Mouse (Mus musculus) heart, adult 8-10 months (tissue): ENCODE data around the gene Pm20d2. TPM values are rescaled to one million over a fixed set of nuclear protein-coding genes. Genes with fewer than 3 reads are reported as not detected.

ENCODE experiments used
- DNase-seq: peaks from one replicate; pipeline ENCODE4 v3.0.0; 2022; ENCODE audit warnings: low spot score
- total RNA-seq, 4 experiments: library from RNA; stranded (reverse); gene quantifications; 2 replicates each; pipeline ENCODE4 v1.2.4; 2022

Gene Pm20d2
- total RNA-seq, 4 experiments from 2014 or later = 69.3 to 75.5 (median 72.3) TPM

GRCm38 (mm10) chr4:33124493-33124892, 65.0 kb downstream of the Pm20d2 start:
- DNase-seq = peak; percentile 33

Other genes with a start within 250 kb of the Pm20d2 start
- gene Ankrd6, start 238.9 kb downstream of the Pm20d2 start, total RNA-seq = 1 to 10 TPM; 4.0 to 6.2 (median 5.1) TPM
- 100 to 1,000 TPM in 3 of 4 experiments, 10 to 100 TPM in 1; 92.6 to 118 (median 111) TPM for gene Rragd, start 206.7 kb downstream of the Pm20d2 start, total RNA-seq
- 10 to 100 TPM; 35.4 to 40.8 (median 39.8) TPM for gene Ube2j1, start 158.3 kb downstream of the Pm20d2 start, total RNA-seq
- gene Gabrr2, start 126.7 kb downstream of the Pm20d2 start, total RNA-seq = 1 to 10 TPM; 1.8 to 2.6 (median 1.9) TPM
- 1 to 10 TPM in 1 of 4 experiments, under 1 TPM in 3; 0.38 to 1.0 (median 0.62) TPM for gene Gabrr1, start 57.2 kb downstream of the Pm20d2 start, total RNA-seq
- gene Srsf12, start 19.3 kb upstream of the Pm20d2 start, total RNA-seq = not detected
- 100 to 1,000 TPM; 105 to 165 (median 142) TPM for gene Pnrc1, start 100.4 kb upstream of the Pm20d2 start, total RNA-seq
- 10 to 100 TPM in 1 of 4 experiments, 1 to 10 TPM in 3; 8.7 to 10.4 (median 9.3) TPM for gene Rngtt, start 120.6 kb upstream of the Pm20d2 start, total RNA-seq